Mouse (Mus musculus): Measurements from ENCODE around the gene Trp53rkb.

GRCm38 (mm10) chr2:166810821-166811220 lies 18.5 kb downstream of the Trp53rkb start:
- no peak for TF ChIP-seq CTCF (IDR thresholded peaks at IDR 0.05; ENCODE audit: low read depth, low read length)
- TF ChIP-seq POLR2A (IDR thresholded peaks at IDR 0.05; ENCODE audit: extremely low read depth, insufficient read depth, low read length), result no peak
